Mouse (Mus musculus) subcutaneous adipose tissue, adult 2 months (tissue): ENCODE data around the gene Gm16434. TPM values are rescaled to one million over a fixed set of nuclear protein-coding genes. Genes with fewer than 3 reads are reported as not detected.

Experiments used
- polyA plus RNA-seq: library from polyadenylated mRNA; depleted of rRNA; stranded (reverse); fragments of >200 nt; gene quantifications from 2 replicates; pipeline ENCODE4 v1.2.3, GENCODE M21; 2012; ENCODE audit warnings: low replicate concordance; rRNA removed

The Gm16434 gene
- not detected in 2 replicates for polyA plus RNA-seq

GRCm38 (mm10) chr14:7194440-7194839 is at the start of gene Gm16434:
TSS of gene Gm16434 (minus strand) at chr14:7194540.

GRCm38 (mm10) chr14:7174483-7174971 is 19.8 kb downstream of the Gm16434 start, which contains the start of gene Gm3512:
TSS of gene Gm3512 (minus strand) at chr14:7174533.

Other genes starting within 250 kb of the Gm16434 start
- gene Gm6356, start 220.7 kb downstream of the Gm16434 start, polyA plus RNA-seq: not detected in 2 replicates
- gene Gm10406, start 167.1 kb downstream of the Gm16434 start, polyA plus RNA-seq: 1.0 TPM in 1 of 2 replicates, not detected in the other
- gene Gm3685, start 149.6 kb downstream of the Gm16434 start, polyA plus RNA-seq: not detected in 2 replicates
- gene Gm3696, start 93.9 kb downstream of the Gm16434 start, polyA plus RNA-seq: 0.12 and 0.23 TPM in 2 replicates
- gene Gm6676, start 69.1 kb downstream of the Gm16434 start, polyA plus RNA-seq: not detected in 2 replicates
- gene Gm3512, start 20.0 kb downstream of the Gm16434 start, polyA plus RNA-seq: 0.09 and 0.64 TPM in 2 replicates
- gene Gm3727, start 70.2 kb upstream of the Gm16434 start, polyA plus RNA-seq: not detected in 2 replicates
- gene Gm3739, start 120.5 kb upstream of the Gm16434 start, polyA plus RNA-seq: 0.21 and 0.23 TPM in 2 replicates
- not detected in 2 replicates for gene Gm5797, start 137.9 kb upstream of the Gm16434 start, polyA plus RNA-seq
- not detected in 2 replicates for gene Gm8374, start 170.6 kb upstream of the Gm16434 start, polyA plus RNA-seq